Mouse (Mus musculus) CH12.LX (cell line): ENCODE data around the gene Snw1.

ENCODE experiments used
- BHLHE40 ChIP-seq: IDR thresholded peaks from 2 replicates; pipeline ENCODE4 v1.6.1; 2011; ENCODE audit warnings: mild to moderate bottlenecking, low read depth, low read length, improper control_type of control experiment
- CTCF ChIP-seq, 2 experiments: IDR thresholded peaks in 1 of 2; conservative IDR thresholded peaks in 1 of 2; 2 replicates each; pipeline ENCODE4 v1.5.1; 2011 to 2012; ENCODE audit warnings: low read depth in 2 of 2, low read length in 2 of 2, improper control_type of control experiment in 1 of 2, inconsistent platforms in 1 of 2, mild to moderate bottlenecking in 1 of 2, moderate library complexity in 1 of 2
- HCFC1 ChIP-seq: IDR thresholded peaks from 2 replicates; pipeline ENCODE4 v1.6.1; 2012; ENCODE audit warnings: low read depth, mild to moderate bottlenecking, inconsistent platforms, low read length, improper control_type of control experiment
- IRF4 ChIP-seq: IDR thresholded peaks from 2 replicates; pipeline ENCODE4 v1.6.1; 2014; ENCODE audit warnings: low read depth, mild to moderate bottlenecking, inconsistent platforms, low read length, improper control_type of control experiment
- JUN ChIP-seq: IDR thresholded peaks from 2 replicates; pipeline ENCODE4 v1.6.1; 2011; ENCODE audit warnings: low read depth, mild to moderate bottlenecking, low read length, improper control_type of control experiment, moderate library complexity; ENCODE audit not compliant: insufficient read depth
- JUND ChIP-seq: conservative IDR thresholded peaks from 2 replicates; pipeline ENCODE4 v1.6.1; 2011; ENCODE audit warnings: low read depth, low read length, improper control_type of control experiment
- NELFE ChIP-seq: IDR thresholded peaks from 2 replicates; pipeline ENCODE4 v1.6.1; 2011; ENCODE audit warnings: low read depth, low read length, improper control_type of control experiment
- POLR2A ChIP-seq: IDR thresholded peaks from 2 replicates; pipeline ENCODE4 v1.6.1; 2011; ENCODE audit warnings: low read depth, mild to moderate bottlenecking, improper control_type of control experiment, low read length
- POLR2AphosphoS2 ChIP-seq: IDR thresholded peaks from 2 replicates; pipeline ENCODE4 v1.6.1; 2011; ENCODE audit warnings: low read depth, low read length, improper control_type of control experiment
- SIN3A ChIP-seq: IDR thresholded peaks from 2 replicates; pipeline ENCODE4 v1.6.1; 2012; ENCODE audit warnings: low read length, improper control_type of control experiment, inconsistent platforms
- SMC3 ChIP-seq: IDR thresholded peaks from 2 replicates; pipeline ENCODE4 v1.6.1; 2011; ENCODE audit warnings: low read depth, low read length, improper control_type of control experiment
- TBP ChIP-seq: conservative IDR thresholded peaks from 2 replicates; pipeline ENCODE4 v1.6.1; 2011; ENCODE audit warnings: low read depth, low read length, improper control_type of control experiment
- TCF12 ChIP-seq: IDR thresholded peaks from 2 replicates; pipeline ENCODE4 v1.6.1; 2014; ENCODE audit warnings: low read depth, mild to moderate bottlenecking, inconsistent platforms, low read length, improper control_type of control experiment
- ZNF384 ChIP-seq: IDR thresholded peaks from 2 replicates; pipeline ENCODE4 v1.6.1; 2012; ENCODE audit warnings: low read depth, low read length, improper control_type of control experiment, inconsistent platforms

- TF ChIP-seq IRF4 (no peak), CTCF (conservative IDR thresholded peaks at IDR 0.05 in 1 of 2, IDR thresholded peaks at IDR 0.05 in 1 of 2; ENCODE audit: low read depth in 2 of 2, low read length in 2 of 2) (no peak), JUND (no peak), TBP (no peak), JUN (no peak), SIN3A (no peak), TCF12 (no peak), HCFC1 (no peak), POLR2A (no peak), NELFE (no peak), SMC3 (no peak), BHLHE40 (no peak), ZNF384 (no peak), POLR2AphosphoS2 (no peak)
Observed at GRCm38 (mm10) chr12:87401883-87402282, 70.2 kb downstream of the Snw1 start.
